8 mouse cellular contexts compared by ENCODE assay signal in genomic region chr12:82169571-82170431, GRCm38 (mm10). TPM values are rescaled to one million over a fixed set of nuclear protein-coding genes. Genes with fewer than 3 reads are reported as not detected.
DNase-seq lines count a peak whose midpoint lies in the region; ATAC-seq and TF ChIP-seq lines count a peak whose summit lies in the region.

No protein-coding gene starts in this region.

- H3K4me3 ChIP-seq in embryonic facial prominence, embryonic 15.5 days (replicated peaks), result peak overlapping the region; percentile 80
- H3K4me3 ChIP-seq in heart, embryonic 13.5 days, result peak overlapping the region; percentile 94
- H3K4me3 ChIP-seq in kidney, postnatal 0 days (replicated peaks; ENCODE audit: low read depth, low read length), result peak overlapping the region; percentile 87
- peak overlapping the region; percentile 90 for H3K4me3 ChIP-seq in liver, adult 2 months (ENCODE audit: insufficient read depth, low read depth, low read length)

- H3K9ac ChIP-seq in embryonic facial prominence, embryonic 15.5 days, result peak overlapping the region; percentile 79
- H3K9ac ChIP-seq in heart, embryonic 13.5 days, result peak overlapping the region; percentile 98
- peak overlapping the region; percentile 89 for H3K9ac ChIP-seq in kidney, postnatal 0 days (ENCODE audit: low read depth, low read length)
- H3K9ac ChIP-seq in liver, adult 2 months (ENCODE audit: low read depth, low read length), result peak overlapping the region; percentile 89

- no peaks in the 10 kb centered on the region for H3K36me3 ChIP-seq in embryonic facial prominence, embryonic 15.5 days
- no peaks in the 10 kb centered on the region for H3K36me3 ChIP-seq in heart, embryonic 13.5 days
- no peaks in the 10 kb centered on the region for H3K36me3 ChIP-seq in kidney, postnatal 0 days (ENCODE audit: insufficient read depth, low read length)
- H3K36me3 ChIP-seq in liver, adult 2 months (ENCODE audit: control insufficient read depth, insufficient read depth, low read length), result no peaks in the 10 kb centered on the region

- H3K4me2 ChIP-seq in embryonic facial prominence, embryonic 15.5 days (replicated peaks), result peak overlapping the region; percentile 81
- peak overlapping the region; percentile 85 for H3K4me2 ChIP-seq in heart, embryonic 13.5 days
- H3K4me2 ChIP-seq in kidney, postnatal 0 days (ENCODE audit: low read length), result peak overlapping the region; percentile 86

- H3K9me3 ChIP-seq in embryonic facial prominence, embryonic 15.5 days (replicated peaks), result no peaks in the 10 kb centered on the region
- no peaks in the 10 kb centered on the region for H3K9me3 ChIP-seq in heart, embryonic 13.5 days
- H3K9me3 ChIP-seq in kidney, postnatal 0 days (replicated peaks; ENCODE audit: low read length), result no peaks in the 10 kb centered on the region

- peaks cover 11% of the 10 kb centered on the region; the same call in 1 of the 2 replicates for H3K79me2 ChIP-seq in liver, adult 2 months (ENCODE audit: control insufficient read depth, insufficient read depth, low read length)

- peak overlapping the region; percentile 93 for H3K27ac ChIP-seq in embryonic facial prominence, embryonic 15.5 days (replicated peaks)
- H3K27ac ChIP-seq in heart, embryonic 13.5 days (replicated peaks), result peak overlapping the region; percentile 95
- peak overlapping the region; percentile 90 for H3K27ac ChIP-seq in kidney, postnatal 0 days
- peak overlapping the region; percentile 82 for H3K27ac ChIP-seq in liver, adult 2 months (replicated peaks; ENCODE audit: insufficient read depth, low read depth, low read length)

- H3K4me1 ChIP-seq in embryonic facial prominence, embryonic 15.5 days, result peaks cover 17% of the 10 kb centered on the region
- peaks cover 47% of the 10 kb centered on the region for H3K4me1 ChIP-seq in heart, embryonic 13.5 days
- H3K4me1 ChIP-seq in kidney, postnatal 0 days (replicated peaks; ENCODE audit: insufficient read depth, low read length), result peaks cover 9% of the 10 kb centered on the region; the same call in 1 of the 2 replicates
- H3K4me1 ChIP-seq in liver, adult 2 months (ENCODE audit: control insufficient read depth, insufficient read depth, low read length), result peaks cover 6% of the 10 kb centered on the region; the same call in 1 of the 2 replicates

- WGBS in embryonic facial prominence, embryonic 15.5 days, result under 1% methylated on average over 79 of the region's 109 CpGs
- WGBS in heart, embryonic 13.5 days, result under 1% methylated on average over 94 of the region's 109 CpGs
- under 1% methylated on average over 77 of the region's 109 CpGs for WGBS in kidney, postnatal 0 days
- under 1% methylated on average over 109 of the region's 109 CpGs for WGBS in liver, adult 2 months

- 0 out of 2 replicates have a peak, but pooled peaks have one; percentile 16 for TF ChIP-seq POLR2A in liver, adult 2 months (IDR thresholded peaks at IDR 0.05; ENCODE audit: extremely low read depth, insufficient read depth, low read length)

- DNase-seq in 416B (ENCODE audit: low read depth), result peak; percentile 87
- DNase-seq in adrenal gland, postnatal 36 days, result peak; percentile 74 to 83
- DNase-seq in kidney, postnatal 0 days (ENCODE audit: low spot score), result peak; percentile 78
- DNase-seq in liver, adult 2 months (ENCODE audit: extremely low read depth, low read depth, low spot score), result peak; percentile 37
- peak; percentile 51 to 77 for DNase-seq in spleen, postnatal 4 days (ENCODE audit: low spot score in 2 of 2)

- no peaks in the 10 kb centered on the region for H3K27me3 ChIP-seq in embryonic facial prominence, embryonic 15.5 days
- no peaks in the 10 kb centered on the region for H3K27me3 ChIP-seq in heart, embryonic 13.5 days (replicated peaks)
- H3K27me3 ChIP-seq in kidney, postnatal 0 days (ENCODE audit: insufficient read depth, low read length), result no peaks in the 10 kb centered on the region
- H3K27me3 ChIP-seq in liver, adult 2 months (ENCODE audit: control insufficient read depth, insufficient read depth, low read length), result no peaks in the 10 kb centered on the region

- peak; percentile 68 for ATAC-seq in embryonic facial prominence, embryonic 15.5 days (ENCODE audit: insufficient number of reproducible peaks, low FRiP score, low TSS enrichment, low read depth)
- ATAC-seq in heart, embryonic 13.5 days (ENCODE audit: extremely low read depth, insufficient number of reproducible peaks, low FRiP score, low TSS enrichment), result peak; percentile 45; the same call in 1 of the 2 replicates
- ATAC-seq in kidney, postnatal 0 days (replicated peaks; ENCODE audit: low FRiP score, low read depth), result peak; percentile 71
- peak; percentile 32; the same call in 1 of the 2 replicates for ATAC-seq in monocyte, adult 5-6 weeks (replicated peaks; ENCODE audit: insufficient number of reproducible peaks, low FRiP score, low TSS enrichment, poor library complexity, severe bottlenecking)

- no peak for TF ChIP-seq CTCF in kidney, postnatal 0 days (IDR thresholded peaks at IDR 0.05; ENCODE audit: low read depth)
- no peak for TF ChIP-seq CTCF in liver, adult 2 months (IDR thresholded peaks at IDR 0.05; ENCODE audit: low read depth, low read length)

RNA-seq across cellular contexts. Expression of gene Sipa1l1, which starts 0.7 kb away (rescaled TPM):
- total RNA-seq in adrenal gland, postnatal 36 days (2021), result 10 to 100 TPM; 24.3 to 26.9 TPM
- polyA plus RNA-seq in embryonic facial prominence, embryonic 15.5 days (2015; fragmentation: Nextera tagmentation; extraction: Ambion mirVana), result 26.7 and 29.8 TPM in 2 replicates
- 19.9 and 22.2 TPM in 2 replicates for polyA plus RNA-seq in heart, embryonic 13.5 days (2015; fragmentation: Nextera tagmentation; extraction: Ambion mirVana)
- 17.3 and 20.4 TPM in 2 replicates for polyA plus RNA-seq in kidney, postnatal 0 days (2015; fragmentation: Nextera tagmentation; extraction: Ambion mirVana)
- 13.7 and 17.6 TPM in 2 replicates for total RNA-seq in liver, adult 2 months (2014; rRNA removed)
- 9.7 and 10.3 TPM in 2 replicates for polyA plus RNA-seq in liver, adult 2 months (2012; rRNA removed)
- 44.5 to 87.6 TPM (median 61.0 TPM) in 3 replicates for total RNA-seq in monocyte, adult 5-6 weeks (2017)

Comparison
In these comparisons a context has a peak if more than half of its experiments do, and no peak if none do; other contexts are left out.
1. Peak in every context shown above with its lines: DNase-seq, ATAC-seq, H3K4me3 ChIP-seq and H3K27ac ChIP-seq.
2. DNase-seq: peak in every context shown above with its lines; median percentile 87 in 416B; 78 in adrenal gland, postnatal 36 days; 78 in kidney, postnatal 0 days; 64 in spleen, postnatal 4 days; 37 in liver, adult 2 months.